Mouse (Mus musculus) heart, postnatal 14 days (tissue): ENCODE data around the gene Mybl2. TPM values are rescaled to one million over a fixed set of nuclear protein-coding genes. Genes with fewer than 3 reads are reported as not detected.

ENCODE experiments used
- DNase-seq, 2 experiments: peaks; one replicate each; pipeline ENCODE4 v3.0.0; 2021 to 2022
- intact Hi-C: fragments of 180-260 bp; cut with DNase I; formaldehyde crosslinking; loops from one replicate; pipeline ENCODE4 v1.15.1; 2025
- total RNA-seq, 2 experiments: library from RNA; stranded (reverse); gene quantifications; 2 replicates each; pipeline ENCODE4 v1.2.3; 2021

The Mybl2 gene
- total RNA-seq, 2 experiments from 2014 or later: 1.7 to 2.3 TPM

- intact Hi-C loops: no loop called here
- no peak for DNase-seq
These were observed 12.7 kb downstream of the Mybl2 start for GRCm38 (mm10) chr2:163067233-163067632.

GRCm38 (mm10) chr2:163070213-163070612 is 15.7 kb downstream of the Mybl2 start:
- no peak for DNase-seq
- intact Hi-C loops: no loop called here

GRCm38 (mm10) chr2:163071590-163071989 is 17.1 kb downstream of the Mybl2 start:
- intact Hi-C loops: no loop called here
- DNase-seq: no peak

GRCm38 (mm10) chr2:163073023-163073757 is 18.7 kb downstream of the Mybl2 start:
- intact Hi-C loops: no loop called here
- DNase-seq: no peak

- intact Hi-C loops: no loop called here
- DNase-seq: no peak
These were observed 19.5 kb downstream of the Mybl2 start for GRCm38 (mm10) chr2:163074006-163074405.

GRCm38 (mm10) chr2:163074808-163075207 is 20.3 kb downstream of the Mybl2 start:
- intact Hi-C loops: no loop called here
- DNase-seq: no peak

GRCm38 (mm10) chr2:163075234-163075633 is 20.7 kb downstream of the Mybl2 start:
- no peak for DNase-seq
- intact Hi-C loops: no loop called here

GRCm38 (mm10) chr2:163079041-163079440 is 24.6 kb downstream of the Mybl2 start:
- no peak for DNase-seq
- intact Hi-C loops: no loop called here

GRCm38 (mm10) chr2:163082591-163082990 is 28.1 kb downstream of the Mybl2 start:
- intact Hi-C loops: no loop called here
- DNase-seq: no peak

- intact Hi-C loops: no loop called here
- no peak for DNase-seq
These were observed 30.0 kb downstream of the Mybl2 start for GRCm38 (mm10) chr2:163084519-163084918.

- intact Hi-C loops: no loop called here
- no peak for DNase-seq
These were observed 30.6 kb downstream of the Mybl2 start for GRCm38 (mm10) chr2:163085047-163085446.

GRCm38 (mm10) chr2:163086561-163086960 is 32.1 kb downstream of the Mybl2 start:
- no peak for DNase-seq
- intact Hi-C loops: no loop called here

GRCm38 (mm10) chr2:163087728-163088127 is 33.2 kb downstream of the Mybl2 start, which contains the start of gene Gtsf1l:
Gene Gtsf1l, minus strand, starts transcription at chr2:163087855.
- intact Hi-C loops: no loop called here

GRCm38 (mm10) chr2:163089475-163090123 is 35.1 kb downstream of the Mybl2 start:
- intact Hi-C loops: no loop called here
- peak in 1 of 2 experiments; percentile 9 for DNase-seq

More at GRCm38 (mm10) chr2:163087728-163088127, 33.2 kb downstream of the Mybl2 start, which contains the start of gene Gtsf1l:
- DNase-seq: no peak

GRCm38 (mm10) chr2:163094909-163095308 is 40.4 kb downstream of the Mybl2 start:
- intact Hi-C loops: no loop called here
- no peak for DNase-seq

- intact Hi-C loops: no loop called here
- no peak for DNase-seq
These were observed 41.3 kb downstream of the Mybl2 start for GRCm38 (mm10) chr2:163095784-163096183.

- DNase-seq: no peak
- intact Hi-C loops: loop anchor here (5.0 kb wide), 2 partner anchors 102 to 178 kb away; partner anchors contain the start of gene Tox2
These were observed 45.4 kb downstream of the Mybl2 start for GRCm38 (mm10) chr2:163099919-163100318.

- intact Hi-C loops: loop anchor here (5.0 kb wide), 2 partner anchors 102 to 178 kb away; partner anchors contain the start of gene Tox2
- DNase-seq: no peak
These were observed 46.1 kb downstream of the Mybl2 start for GRCm38 (mm10) chr2:163100551-163100950.

GRCm38 (mm10) chr2:163101646-163102203 is 47.2 kb downstream of the Mybl2 start:
- peak; percentile 71 to 81 for DNase-seq
- intact Hi-C loops: loop anchor here (1.0 to 5.0 kb wide), 4 partner anchors 101 to 300 kb away; partner anchors contain the start of gene Tox2

- intact Hi-C loops: loop anchor here (5.0 kb wide), 2 partner anchors 100 to 180 kb away; partner anchors contain the start of gene Tox2
- no peak for DNase-seq
These were observed 47.7 kb downstream of the Mybl2 start for GRCm38 (mm10) chr2:163102216-163102615.
